Mouse (Mus musculus): ENCODE measurements at regions not wholly inside any gene's neighbourhood (a gene's known extent, or its start where the extent isn't known, plus 50 kb on each side); places are given as distances from the start of the nearest gene placed in this dataset.

DNA sequence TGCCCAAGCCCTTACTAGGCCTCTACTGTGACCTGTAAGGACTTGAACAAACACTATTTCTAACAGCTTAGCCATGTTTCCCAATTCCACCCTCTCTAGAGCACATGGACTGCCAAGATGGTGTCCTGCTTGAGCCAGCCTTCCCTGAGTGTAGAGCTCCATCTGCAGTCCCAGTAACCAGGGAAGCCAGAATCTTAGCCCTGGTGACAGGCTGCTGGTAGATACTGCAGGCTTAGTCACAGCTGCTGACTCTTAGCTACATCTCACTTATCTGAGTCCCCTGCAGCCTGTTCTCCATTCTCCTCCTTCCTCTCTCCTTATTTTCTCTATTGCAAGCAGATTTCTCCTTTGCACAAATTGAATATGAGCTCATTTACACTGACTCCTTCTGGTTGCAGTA lies 101.5 kb upstream of the Foxa2 start:
- H3K27me3 ChIP-seq: no peaks in the 10 kb centered on the region
- no peaks in the 10 kb centered on the region for H3K9me3 ChIP-seq
- no peak overlapping the region for H3K4me2 ChIP-seq (replicated peaks)

DNA sequence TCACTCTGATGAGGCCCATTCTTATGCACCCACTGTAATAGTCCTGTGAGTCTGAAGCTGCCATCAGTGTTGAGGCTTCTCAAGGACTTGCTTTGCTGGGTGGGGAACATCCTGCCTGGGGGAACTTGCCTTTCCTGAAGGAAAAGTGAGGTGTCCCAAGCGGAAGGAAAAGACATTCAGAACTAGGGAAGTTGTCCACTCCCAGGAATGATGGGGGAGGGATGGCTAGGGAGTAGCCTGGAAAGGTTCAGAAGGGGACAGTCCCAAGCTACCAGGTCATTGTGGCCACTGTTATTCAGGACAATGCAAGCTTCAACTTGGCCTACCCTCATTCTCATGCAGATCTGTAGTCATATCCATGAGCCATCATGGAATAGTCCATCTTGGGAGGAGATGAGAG lies 102.7 kb upstream of the Foxa2 start:
- Histone ChIP-seq H3K4me1 (no peaks in the 10 kb centered on the region), H3K36me3 (no peaks in the 10 kb centered on the region), H3K4me2 (replicated peaks) (no peak overlapping the region), H3K27ac (no peak overlapping the region), H3K4me3 (no peak overlapping the region), H3K9me3 (no peaks in the 10 kb centered on the region), H3K27me3 (no peaks in the 10 kb centered on the region), H3K9ac (no peak overlapping the region)
- ATAC-seq (ENCODE audit: insufficient number of reproducible peaks, insufficient read depth, low FRiP score, low TSS enrichment): no peak
- 88% methylated on average over 1 of the region's 1 CpGs for WGBS

More for the DNA sequence above, 101.5 kb upstream of the Foxa2 start:
- Histone ChIP-seq H3K36me3 (no peaks in the 10 kb centered on the region), H3K4me1 (no peaks in the 10 kb centered on the region), H3K9ac (no peak overlapping the region), H3K4me3 (no peak overlapping the region), H3K27ac (no peak overlapping the region)
- ATAC-seq (ENCODE audit: insufficient number of reproducible peaks, insufficient read depth, low FRiP score, low TSS enrichment): no peak

DNA sequence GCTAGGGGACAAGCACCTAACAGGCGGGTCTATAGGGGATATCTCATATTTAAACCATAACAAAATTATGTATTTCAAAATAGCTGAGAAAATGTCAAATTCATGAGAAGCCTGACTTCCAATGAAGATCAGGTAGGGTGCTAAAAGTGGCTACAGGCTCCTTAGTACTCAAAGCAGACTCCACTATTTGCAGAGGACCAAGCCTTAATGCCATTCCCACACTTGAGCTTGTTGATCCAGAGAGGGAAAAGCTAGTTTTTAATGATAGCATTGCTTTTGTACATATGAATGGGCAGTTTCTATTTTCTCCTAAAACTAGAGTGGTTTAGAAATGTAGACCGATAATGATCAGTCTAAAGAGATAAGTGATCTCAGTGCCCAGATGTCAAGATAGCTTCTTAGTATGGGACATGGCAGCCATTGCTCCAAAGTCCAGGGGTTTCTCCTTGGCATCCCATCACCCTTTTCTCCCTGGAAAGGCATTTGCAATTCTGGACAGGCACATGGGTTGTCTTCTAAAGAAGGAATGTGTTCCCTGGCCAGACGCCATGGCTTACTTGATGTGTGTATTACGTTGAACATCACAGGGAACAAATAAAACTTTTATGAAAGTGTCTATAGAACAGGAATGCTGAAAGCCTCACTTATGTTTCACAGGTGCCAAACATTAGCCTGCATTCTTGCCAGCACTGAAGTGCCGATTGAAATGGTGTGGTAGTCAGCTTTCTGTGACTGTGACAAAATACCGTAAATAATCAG lies 106.9 kb upstream of the Foxa2 start:
- Histone ChIP-seq H3K27ac (no peak overlapping the region), H3K36me3 (no peaks in the 10 kb centered on the region), H3K4me2 (replicated peaks) (no peak overlapping the region), H3K4me3 (no peak overlapping the region), H3K9me3 (no peaks in the 10 kb centered on the region), H3K9ac (no peak overlapping the region), H3K4me1 (no peaks in the 10 kb centered on the region), H3K27me3 (no peaks in the 10 kb centered on the region)
- no peak for ATAC-seq (ENCODE audit: insufficient number of reproducible peaks, insufficient read depth, low FRiP score, low TSS enrichment)
- WGBS: 88% methylated on average over 6 of the region's 6 CpGs

- Histone ChIP-seq H3K27me3 (no peaks in the 10 kb centered on the region), H3K9me3 (no peaks in the 10 kb centered on the region), H3K4me1 (no peaks in the 10 kb centered on the region), H3K4me3 (no peak overlapping the region), H3K36me3 (no peaks in the 10 kb centered on the region), H3K27ac (no peak overlapping the region), H3K9ac (no peak overlapping the region), H3K4me2 (replicated peaks) (no peak overlapping the region)
- ATAC-seq (ENCODE audit: insufficient number of reproducible peaks, insufficient read depth, low FRiP score, low TSS enrichment): no peak
- 85% methylated on average over 2 of the region's 2 CpGs for WGBS
Observed at GRCm38 (mm10) chr2:148156122-148156521, 109.4 kb upstream of the Foxa2 start.

DNA sequence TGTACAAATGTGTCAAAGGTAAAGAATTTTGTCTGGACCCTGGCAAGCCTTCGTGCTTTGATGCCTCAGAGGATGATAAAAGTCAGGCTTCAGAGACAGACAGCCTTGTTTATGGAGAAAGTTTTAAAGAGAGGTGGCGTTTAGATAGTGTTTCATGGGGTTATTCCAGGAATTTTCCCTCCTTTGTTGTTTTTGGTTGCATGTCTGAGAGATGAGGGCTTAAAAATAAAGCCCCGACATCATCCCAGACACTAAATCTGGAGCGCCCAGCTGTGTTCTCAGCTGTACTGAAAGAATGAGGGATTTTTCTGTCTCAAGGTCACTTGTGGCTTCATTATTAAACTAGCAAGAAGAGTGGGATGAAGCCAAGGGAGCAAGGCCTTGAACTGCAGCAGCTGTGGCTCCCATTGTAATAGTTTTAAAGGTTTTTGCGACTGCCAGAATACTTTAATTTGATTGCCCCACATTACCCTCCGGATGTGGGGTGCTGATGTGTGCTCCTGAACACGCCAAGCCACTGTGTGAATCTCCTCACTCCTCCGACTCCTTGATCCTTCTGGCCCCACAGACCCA lies 112.3 kb upstream of the Foxa2 start:
- Histone ChIP-seq H3K4me1 (no peaks in the 10 kb centered on the region), H3K36me3 (no peaks in the 10 kb centered on the region), H3K27me3 (no peaks in the 10 kb centered on the region), H3K27ac (no peak overlapping the region), H3K4me2 (replicated peaks) (no peak overlapping the region), H3K4me3 (no peak overlapping the region), H3K9ac (no peak overlapping the region), H3K9me3 (peaks cover 2% of the 10 kb centered on the region; the same call in 1 of the 2 replicates)
- no peak for ATAC-seq (ENCODE audit: insufficient number of reproducible peaks, insufficient read depth, low FRiP score, low TSS enrichment)
- 71% methylated on average over 8 of the region's 8 CpGs for WGBS

DNA sequence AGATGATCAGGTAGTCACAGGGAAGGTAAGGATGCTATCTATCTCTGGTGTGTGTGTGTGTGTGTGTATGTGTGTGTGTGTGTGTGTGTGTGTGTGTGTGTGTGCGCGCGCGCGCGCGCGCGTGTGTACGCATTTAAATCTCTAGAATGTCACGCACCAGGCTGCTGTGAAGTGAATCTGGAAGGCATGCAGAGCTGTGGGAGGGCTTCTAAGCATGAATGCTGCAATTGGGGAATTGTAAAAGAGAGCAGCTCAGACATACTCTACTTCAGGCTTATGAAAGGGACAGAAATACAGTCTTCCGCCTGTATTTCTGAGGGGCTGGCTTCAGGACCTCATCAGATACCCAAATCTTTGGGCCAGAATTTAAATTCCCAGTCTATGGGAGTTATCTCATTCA lies 114.2 kb upstream of the Foxa2 start:
- H3K27ac ChIP-seq: no peak overlapping the region
- H3K36me3 ChIP-seq: no peaks in the 10 kb centered on the region
- no peaks in the 10 kb centered on the region for H3K4me1 ChIP-seq
- 94% methylated on average over 12 of the region's 12 CpGs for WGBS
- peaks cover 2% of the 10 kb centered on the region; the same call in 1 of the 2 replicates for H3K9me3 ChIP-seq
- H3K4me2 ChIP-seq (replicated peaks): no peak overlapping the region
- no peak overlapping the region for H3K9ac ChIP-seq
- no peak for ATAC-seq (ENCODE audit: insufficient number of reproducible peaks, insufficient read depth, low FRiP score, low TSS enrichment)
- no peaks in the 10 kb centered on the region for H3K27me3 ChIP-seq
- H3K4me3 ChIP-seq: no peak overlapping the region

- H3K27ac ChIP-seq: no peak overlapping the region
Observed at GRCm38 (mm10) chr2:148161966-148162365, 115.2 kb upstream of the Foxa2 start.

GRCm38 (mm10) chr2:148162562-148162961 lies 115.8 kb upstream of the Foxa2 start:
- no peak for ATAC-seq (ENCODE audit: insufficient number of reproducible peaks, insufficient read depth, low FRiP score, low TSS enrichment)
- H3K4me2 ChIP-seq (replicated peaks): no peak overlapping the region
- no peak overlapping the region for H3K9ac ChIP-seq
- WGBS: 87% methylated on average over 1 of the region's 1 CpGs
- no peak overlapping the region for H3K27ac ChIP-seq
- no peaks in the 10 kb centered on the region for H3K27me3 ChIP-seq
- H3K4me3 ChIP-seq: no peak overlapping the region
- peaks cover 2% of the 10 kb centered on the region; the same call in 1 of the 2 replicates for H3K9me3 ChIP-seq
- H3K36me3 ChIP-seq: no peaks in the 10 kb centered on the region
- H3K4me1 ChIP-seq: no peaks in the 10 kb centered on the region

More at GRCm38 (mm10) chr2:148161966-148162365, 115.2 kb upstream of the Foxa2 start:
- no peak overlapping the region for H3K4me2 ChIP-seq (replicated peaks)
- no peaks in the 10 kb centered on the region for H3K27me3 ChIP-seq
- no peaks in the 10 kb centered on the region for H3K4me1 ChIP-seq
- peaks cover 2% of the 10 kb centered on the region; the same call in 1 of the 2 replicates for H3K9me3 ChIP-seq
- H3K9ac ChIP-seq: no peak overlapping the region
- no peak overlapping the region for H3K4me3 ChIP-seq
- 67% methylated on average over 1 of the region's 1 CpGs for WGBS
- ATAC-seq (ENCODE audit: insufficient number of reproducible peaks, insufficient read depth, low FRiP score, low TSS enrichment): no peak
- no peaks in the 10 kb centered on the region for H3K36me3 ChIP-seq

DNA sequence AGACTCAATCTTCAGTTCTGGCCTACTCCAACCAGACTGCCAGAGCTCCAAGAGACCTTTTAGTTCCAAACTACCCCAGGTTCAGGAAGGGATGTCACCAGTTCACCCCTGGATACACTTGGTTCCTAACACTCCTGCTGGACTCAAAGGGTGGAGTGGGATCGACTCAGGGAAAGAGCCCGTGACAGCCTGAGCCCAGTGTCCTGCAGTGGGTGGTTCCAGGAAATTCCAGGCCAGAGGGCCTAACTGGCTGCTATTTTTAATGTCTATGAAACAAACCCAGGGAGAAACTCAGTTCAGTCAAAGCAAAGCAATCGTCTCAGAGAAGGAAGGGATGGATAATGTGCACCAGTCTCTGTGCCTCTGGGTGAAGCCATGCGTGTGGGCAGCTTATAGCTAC lies 124.3 kb upstream of the Foxa2 start:
- Histone ChIP-seq H3K9me3 (no peaks in the 10 kb centered on the region), H3K9ac (no peak overlapping the region), H3K27me3 (no peaks in the 10 kb centered on the region), H3K27ac (no peak overlapping the region), H3K36me3 (no peaks in the 10 kb centered on the region), H3K4me1 (0 out of 2 replicates have a peak, but pooled peaks cover 3% of the 10 kb centered on the region), H3K4me3 (no peak overlapping the region), H3K4me2 (replicated peaks) (no peak overlapping the region)
- no peak for ATAC-seq (ENCODE audit: insufficient number of reproducible peaks, insufficient read depth, low FRiP score, low TSS enrichment)
- 63% methylated on average over 4 of the region's 4 CpGs for WGBS

DNA sequence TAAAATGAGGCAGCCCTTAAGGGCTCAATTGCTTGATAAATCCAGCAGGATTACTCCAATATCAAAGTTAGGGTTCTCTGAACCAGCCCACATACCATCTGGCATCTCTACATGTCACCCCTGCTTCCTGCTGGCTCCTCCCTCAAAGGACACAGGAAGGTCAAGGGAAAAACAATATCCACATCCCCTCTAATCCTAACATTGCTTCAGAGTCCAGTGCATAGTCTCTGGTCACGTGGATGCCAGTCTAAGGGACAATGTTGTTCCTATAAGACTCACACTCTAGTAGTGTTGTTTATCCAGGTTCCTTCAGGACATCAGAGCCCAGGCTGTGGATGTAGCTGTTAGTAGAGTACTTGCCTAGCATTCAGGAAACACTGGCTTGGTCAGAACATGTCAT lies 124.9 kb upstream of the Foxa2 start:
- 0 out of 2 replicates have a peak, but pooled peaks cover 3% of the 10 kb centered on the region for H3K4me1 ChIP-seq
- H3K27me3 ChIP-seq: no peaks in the 10 kb centered on the region
- no peak overlapping the region for H3K4me2 ChIP-seq (replicated peaks)
- 36% methylated on average over 1 of the region's 1 CpGs for WGBS
- H3K9me3 ChIP-seq: no peaks in the 10 kb centered on the region
- H3K9ac ChIP-seq: no peak overlapping the region
- H3K27ac ChIP-seq: no peak overlapping the region
- H3K4me3 ChIP-seq: no peak overlapping the region
- no peaks in the 10 kb centered on the region for H3K36me3 ChIP-seq
- no peak for ATAC-seq (ENCODE audit: insufficient number of reproducible peaks, insufficient read depth, low FRiP score, low TSS enrichment)

GRCm38 (mm10) chr2:148175251-148175927 lies 128.6 kb upstream of the Foxa2 start:
- H3K4me1 ChIP-seq: 0 out of 2 replicates have a peak, but pooled peaks cover 3% of the 10 kb centered on the region
- no peaks in the 10 kb centered on the region for H3K9me3 ChIP-seq
- H3K27ac ChIP-seq: no peak overlapping the region
- H3K4me2 ChIP-seq (replicated peaks): no peak overlapping the region
- no peak overlapping the region for H3K9ac ChIP-seq
- no peaks in the 10 kb centered on the region for H3K27me3 ChIP-seq
- H3K36me3 ChIP-seq: no peaks in the 10 kb centered on the region
- WGBS: 83% methylated on average over 8 of the region's 8 CpGs
- no peak for ATAC-seq (ENCODE audit: insufficient number of reproducible peaks, insufficient read depth, low FRiP score, low TSS enrichment)
- H3K4me3 ChIP-seq: no peak overlapping the region

DNA sequence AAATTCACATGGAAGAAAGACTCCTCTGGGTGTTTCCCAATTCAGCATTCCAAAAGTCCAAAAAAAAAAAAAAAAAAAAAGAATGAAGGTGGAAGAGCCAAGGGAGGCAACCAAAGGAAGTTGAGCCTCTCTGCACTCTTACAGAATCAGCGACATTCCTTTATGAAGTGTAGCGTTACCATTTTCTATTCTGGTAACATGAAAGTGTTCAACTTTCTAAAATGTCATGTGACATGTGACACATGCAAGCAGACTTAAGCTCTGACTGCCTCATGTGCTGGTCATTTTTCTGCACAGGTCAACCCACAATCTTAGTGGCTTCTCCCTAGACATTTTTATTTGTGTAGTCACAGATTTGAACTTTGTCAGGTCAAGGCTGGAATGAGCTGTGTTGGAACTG lies 133.5 kb upstream of the Foxa2 start:
- no peak overlapping the region for H3K4me3 ChIP-seq
- no peak overlapping the region for H3K4me2 ChIP-seq (replicated peaks)
- H3K27ac ChIP-seq: no peak overlapping the region
- no peak overlapping the region for H3K9ac ChIP-seq
- no peaks in the 10 kb centered on the region for H3K9me3 ChIP-seq
- 83% methylated on average over 2 of the region's 2 CpGs for WGBS
- ATAC-seq (ENCODE audit: insufficient number of reproducible peaks, insufficient read depth, low FRiP score, low TSS enrichment): no peak
- no peaks in the 10 kb centered on the region for H3K36me3 ChIP-seq
- H3K27me3 ChIP-seq: no peaks in the 10 kb centered on the region
- no peaks in the 10 kb centered on the region for H3K4me1 ChIP-seq

All from embryonic facial prominence, embryonic 12.5 days (tissue).